Mouse (Mus musculus): ENCODE results near the gene 3830406C13Rik.
"Not testable (repeated sequence)": the region's sequence is repeated elsewhere in the genome, so short reads cannot be mapped to it uniquely, and the experiment has no call there.

DNA sequence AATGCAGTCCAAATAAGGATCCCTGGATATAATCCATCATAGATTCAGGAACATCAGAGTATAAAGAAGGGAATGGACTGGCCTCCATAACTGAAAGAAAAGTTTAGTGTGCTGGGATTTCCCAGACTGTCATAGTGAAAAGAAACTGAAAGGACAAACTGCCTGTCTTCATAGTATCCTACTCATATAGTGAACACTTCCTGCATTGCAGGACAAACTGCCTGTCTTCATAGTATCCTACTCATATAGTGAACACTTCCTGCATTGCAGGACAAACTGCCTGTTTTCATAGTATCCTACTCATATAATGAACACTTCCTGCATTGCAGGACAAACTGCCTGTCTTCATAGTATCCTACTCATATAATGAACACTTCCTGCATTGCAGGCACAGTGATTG is 5.8 kb downstream of the 3830406C13Rik start:
- not testable (repeated sequence) for TF ChIP-seq CTCF (IDR thresholded peaks at IDR 0.05; ENCODE audit: borderline replicate concordance, insufficient read depth, low read depth, low read length); POLR2A (IDR thresholded peaks at IDR 0.05; ENCODE audit: borderline replicate concordance, insufficient read depth, low read length)
